Mouse (Mus musculus): ENCODE results near the gene Phlda3. TPM values are rescaled to one million over a fixed set of nuclear protein-coding genes. Genes with fewer than 3 reads are reported as not detected.

The Phlda3 gene
- total and polyA plus RNA-seq, 2 experiments from 2014 or later: 27.2 to 30.3 TPM

DNA sequence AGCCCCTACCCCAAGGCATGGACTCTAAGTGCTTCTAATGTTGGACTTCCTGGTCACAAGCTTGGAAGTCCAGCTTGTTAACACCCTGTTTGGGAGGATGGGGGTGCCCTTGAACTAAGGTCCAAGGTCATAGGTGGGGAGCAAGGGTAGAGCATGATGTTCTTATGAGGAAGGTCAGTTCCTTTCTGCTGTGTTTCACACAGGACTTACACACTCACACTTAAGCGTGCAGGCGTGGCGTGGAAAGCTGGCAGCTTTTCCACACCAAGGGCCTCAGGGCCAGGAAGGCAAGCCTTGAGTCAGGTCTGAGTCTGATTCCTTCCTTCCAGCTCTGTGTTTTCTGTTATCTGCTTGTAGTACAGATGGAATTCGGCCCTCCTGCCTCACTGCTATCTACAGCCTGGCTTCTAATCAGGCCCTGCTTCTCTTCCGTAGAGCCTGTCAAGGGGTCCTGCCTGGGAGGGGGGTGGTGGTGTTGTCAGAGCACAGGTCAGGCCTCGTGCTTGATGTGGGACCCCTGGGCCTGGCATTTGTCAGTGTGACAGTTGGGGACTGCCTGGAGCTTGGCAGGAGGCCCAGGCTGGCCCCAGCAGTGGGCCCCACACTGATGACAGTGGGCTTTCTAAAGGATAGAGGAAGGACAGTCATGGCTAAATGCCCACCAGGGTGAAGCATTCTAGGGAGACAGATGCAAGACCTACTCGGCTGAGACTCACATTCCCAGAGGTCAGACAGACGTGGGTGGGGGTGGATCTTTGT lies 34.5 kb downstream of the Phlda3 start:
- H3K36me3 ChIP-seq (ENCODE audit: insufficient read depth): no peaks in the 10 kb centered on the region
- ATAC-seq (no peak), DNase-seq (no peak)
- no peaks in the 10 kb centered on the region for H3K4me1 ChIP-seq (ENCODE audit: insufficient read depth)
- WGBS: 48% methylated on average over 8 of the region's 8 CpGs
- no peak overlapping the region for H3K4me2 ChIP-seq (ENCODE audit: low read depth)
- no peak overlapping the region for H3K4me3 ChIP-seq (ENCODE audit: low read depth, low read length)
- no peak for TF ChIP-seq CTCF (IDR thresholded peaks at IDR 0.05; ENCODE audit: low read depth)
- no peaks in the 10 kb centered on the region for H3K27me3 ChIP-seq (ENCODE audit: insufficient read depth, low read length)
- no peaks in the 10 kb centered on the region for H3K9me3 ChIP-seq (ENCODE audit: low read length)
- H3K9ac ChIP-seq: no peak overlapping the region
- no peak overlapping the region for H3K27ac ChIP-seq (ENCODE audit: low read depth, low read length)

GRCm38 (mm10) chr1:135807546-135807945 lies 41.6 kb downstream of the Phlda3 start:
- ATAC-seq: no peak

DNA sequence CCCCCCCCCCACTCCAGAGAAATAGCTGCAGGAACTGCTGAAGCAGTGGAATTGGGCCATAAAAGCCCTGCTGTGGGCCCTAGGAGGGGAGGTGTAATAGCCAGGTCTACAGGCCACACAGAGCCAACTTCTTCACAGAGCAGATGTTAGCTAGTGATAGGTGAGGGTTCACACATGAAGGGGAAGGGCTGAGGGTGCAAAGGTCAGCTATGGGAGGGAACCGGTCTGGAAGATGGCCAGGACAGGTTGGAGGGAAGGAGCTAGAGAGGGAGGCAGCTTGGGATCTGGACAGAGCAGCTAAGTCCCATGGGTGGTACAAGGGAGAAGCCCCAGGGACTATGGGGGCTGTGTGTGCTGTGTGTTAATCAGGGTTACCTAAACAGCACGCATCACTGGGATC lies 44.3 kb downstream of the Phlda3 start:
- H3K4me2 ChIP-seq (ENCODE audit: low read depth): no peak overlapping the region
- ATAC-seq: no peak
- no peaks in the 10 kb centered on the region for H3K27me3 ChIP-seq (ENCODE audit: insufficient read depth, low read length)
- no peaks in the 10 kb centered on the region for H3K4me1 ChIP-seq (ENCODE audit: insufficient read depth)
- no peak for TF ChIP-seq CTCF (IDR thresholded peaks at IDR 0.05; ENCODE audit: low read depth)
- H3K36me3 ChIP-seq (ENCODE audit: insufficient read depth): no peaks in the 10 kb centered on the region
- WGBS: 93% methylated on average over 2 of the region's 2 CpGs
- H3K9ac ChIP-seq: no peak overlapping the region
- H3K4me3 ChIP-seq (ENCODE audit: low read depth, low read length): no peak overlapping the region
- H3K27ac ChIP-seq (ENCODE audit: low read depth, low read length): no peak overlapping the region
- H3K9me3 ChIP-seq (ENCODE audit: low read length): no peaks in the 10 kb centered on the region
- DNase-seq: no peak

More at GRCm38 (mm10) chr1:135807546-135807945, 41.6 kb downstream of the Phlda3 start:
- H3K9ac ChIP-seq: no peak overlapping the region
- H3K27me3 ChIP-seq (ENCODE audit: insufficient read depth, low read length): no peaks in the 10 kb centered on the region
- H3K36me3 ChIP-seq (ENCODE audit: insufficient read depth): no peaks in the 10 kb centered on the region
- H3K4me3 ChIP-seq (ENCODE audit: low read depth, low read length): no peak overlapping the region
- H3K27ac ChIP-seq (ENCODE audit: low read depth, low read length): no peak overlapping the region
- no peak overlapping the region for H3K4me2 ChIP-seq (ENCODE audit: low read depth)
- WGBS: 60% methylated on average over 10 of the region's 10 CpGs
- DNase-seq: no peak
- no peaks in the 10 kb centered on the region for H3K9me3 ChIP-seq (ENCODE audit: low read length)
- no peak for TF ChIP-seq CTCF (IDR thresholded peaks at IDR 0.05; ENCODE audit: low read depth)
- no peaks in the 10 kb centered on the region for H3K4me1 ChIP-seq (ENCODE audit: insufficient read depth)

DNA sequence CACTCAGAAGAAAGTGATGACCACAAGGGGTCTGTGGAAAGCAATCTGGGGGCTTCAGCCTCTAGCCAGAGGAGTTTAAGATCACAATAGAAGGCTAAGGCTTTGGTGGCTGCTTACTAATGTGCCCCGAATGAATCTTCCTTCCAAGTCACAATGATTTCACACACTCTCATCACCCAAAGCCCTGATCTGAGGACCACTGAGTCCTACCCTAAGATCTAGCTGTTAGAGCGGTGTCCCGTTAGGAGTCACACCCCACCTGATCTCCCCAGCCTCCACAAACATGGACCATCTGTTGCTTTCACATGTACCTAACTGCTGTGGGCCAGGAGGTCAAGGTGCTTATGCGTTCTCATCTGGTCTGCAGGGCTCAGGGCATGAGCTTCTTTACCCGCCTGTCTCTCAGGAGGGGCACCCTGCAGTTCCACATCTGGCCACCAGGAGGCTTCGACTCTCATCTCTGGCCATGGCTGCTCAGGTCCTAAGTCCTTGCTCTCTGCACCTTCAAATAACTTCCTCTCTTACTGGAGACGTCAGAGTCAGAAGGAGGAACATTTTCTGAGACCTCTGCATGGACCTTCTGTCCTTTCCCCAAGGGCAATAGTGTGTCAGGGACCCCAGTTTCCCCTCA lies 45.2 kb downstream of the Phlda3 start:
- Histone ChIP-seq H3K4me3 (ENCODE audit: low read depth, low read length) (no peak overlapping the region), H3K4me1 (ENCODE audit: insufficient read depth) (no peaks in the 10 kb centered on the region), H3K27me3 (ENCODE audit: insufficient read depth, low read length) (0 out of 2 replicates have a peak, but pooled peaks cover 1% of the 10 kb centered on the region), H3K9me3 (ENCODE audit: low read length) (no peaks in the 10 kb centered on the region), H3K9ac (no peak overlapping the region), H3K4me2 (ENCODE audit: low read depth) (no peak overlapping the region), H3K36me3 (ENCODE audit: insufficient read depth) (no peaks in the 10 kb centered on the region), H3K27ac (ENCODE audit: low read depth, low read length) (no peak overlapping the region)
- DNase-seq: peak; percentile 75
- peak; percentile 54; the same call in 1 of the 2 replicates for ATAC-seq
- 39% methylated on average over 7 of the region's 7 CpGs for WGBS
- peak; percentile 95 for TF ChIP-seq CTCF (IDR thresholded peaks at IDR 0.05; ENCODE audit: low read depth)

GRCm38 (mm10) chr1:135812205-135812604 lies 46.3 kb downstream of the Phlda3 start:
- H3K36me3 ChIP-seq (ENCODE audit: insufficient read depth): no peaks in the 10 kb centered on the region
- H3K4me1 ChIP-seq (ENCODE audit: insufficient read depth): no peaks in the 10 kb centered on the region
- H3K4me3 ChIP-seq (ENCODE audit: low read depth, low read length): no peak overlapping the region
- 0 out of 2 replicates have a peak, but pooled peaks cover 3% of the 10 kb centered on the region for H3K27me3 ChIP-seq (ENCODE audit: insufficient read depth, low read length)
- no peak for ATAC-seq
- no peak for TF ChIP-seq CTCF (IDR thresholded peaks at IDR 0.05; ENCODE audit: low read depth)
- no peak overlapping the region for H3K27ac ChIP-seq (ENCODE audit: low read depth, low read length)
- no peak for DNase-seq
- WGBS: 74% methylated on average over 3 of the region's 3 CpGs
- H3K4me2 ChIP-seq (ENCODE audit: low read depth): no peak overlapping the region
- H3K9me3 ChIP-seq (ENCODE audit: low read length): no peaks in the 10 kb centered on the region
- H3K9ac ChIP-seq: no peak overlapping the region

- Histone ChIP-seq H3K36me3 (ENCODE audit: insufficient read depth) (no peaks in the 10 kb centered on the region), H3K9me3 (ENCODE audit: low read length) (no peaks in the 10 kb centered on the region), H3K27ac (ENCODE audit: low read depth, low read length) (no peak overlapping the region), H3K9ac (no peak overlapping the region), H3K4me1 (ENCODE audit: insufficient read depth) (no peaks in the 10 kb centered on the region), H3K27me3 (ENCODE audit: insufficient read depth, low read length) (peaks cover 7% of the 10 kb centered on the region; the same call in 1 of the 2 replicates), H3K4me2 (ENCODE audit: low read depth) (no peak overlapping the region), H3K4me3 (ENCODE audit: low read depth, low read length) (no peak overlapping the region)
- WGBS: 14% methylated on average over 2 of the region's 2 CpGs
- TF ChIP-seq CTCF (IDR thresholded peaks at IDR 0.05; ENCODE audit: low read depth): no peak
- ATAC-seq (no peak), DNase-seq (no peak)
These were observed 46.7 kb downstream of the Phlda3 start for GRCm38 (mm10) chr1:135812618-135813017.

- H3K9ac ChIP-seq: no peak overlapping the region
- no peak overlapping the region for H3K27ac ChIP-seq (ENCODE audit: low read depth, low read length)
- DNase-seq (no peak), ATAC-seq (no peak)
- H3K4me3 ChIP-seq (ENCODE audit: low read depth, low read length): no peak overlapping the region
- WGBS: 40% methylated on average over 4 of the region's 4 CpGs
- peaks cover 12% of the 10 kb centered on the region; the same call in 1 of the 2 replicates for H3K27me3 ChIP-seq (ENCODE audit: insufficient read depth, low read length)
- no peak for TF ChIP-seq CTCF (IDR thresholded peaks at IDR 0.05; ENCODE audit: low read depth)
- no peaks in the 10 kb centered on the region for H3K4me1 ChIP-seq (ENCODE audit: insufficient read depth)
- H3K4me2 ChIP-seq (ENCODE audit: low read depth): no peak overlapping the region
- H3K9me3 ChIP-seq (ENCODE audit: low read length): no peaks in the 10 kb centered on the region
- no peaks in the 10 kb centered on the region for H3K36me3 ChIP-seq (ENCODE audit: insufficient read depth)
These were observed 47.2 kb downstream of the Phlda3 start for GRCm38 (mm10) chr1:135813071-135813470.
